Mouse (Mus musculus) limb, embryonic 14.5 days (tissue): ENCODE data around the gene Shb. TPM values are rescaled to one million over a fixed set of nuclear protein-coding genes. Genes with fewer than 3 reads are reported as not detected.
"Not testable (repeated sequence)": the region's sequence is repeated elsewhere in the genome, so short reads cannot be mapped to it uniquely, and the experiment has no call there.

ENCODE experiments used
- ATAC-seq: fragments of 200-750 bp; cut with Nextera tagmentation; 2 replicates; pipeline ENCODE4 v1.8.0; 2017; ENCODE audit warnings: low read depth, moderate number of reproducible peaks, moderate TSS enrichment; ENCODE audit not compliant: low FRiP score
- DNase-seq: peaks from one replicate; pipeline ENCODE4 v3.0.0-alpha.2; 2015; ENCODE audit warnings: low spot score
- H3K27ac ChIP-seq: fragments of 300-500 bp; sonication (generic); replicated peaks from 2 replicates; pipeline ENCODE4 v1.5.1; 2014; ENCODE audit warnings: low read depth, mild to moderate bottlenecking, low read length, moderate library complexity, mixed read lengths
- H3K27me3 ChIP-seq: fragments of 300-500 bp; sonication (generic); 2 replicates; pipeline ENCODE4 v1.6.1; 2014; ENCODE audit warnings: low read length, mixed read lengths; ENCODE audit not compliant: control insufficient read depth, insufficient read depth
- H3K36me3 ChIP-seq: fragments of 300-500 bp; sonication (generic); 2 replicates; pipeline ENCODE4 v1.6.1; 2014; ENCODE audit warnings: mild to moderate bottlenecking, low read length, moderate library complexity, mixed read lengths; ENCODE audit not compliant: control insufficient read depth, insufficient read depth
- H3K4me1 ChIP-seq: fragments of 300-500 bp; sonication (generic); 2 replicates; pipeline ENCODE4 v1.6.1; 2014; ENCODE audit warnings: antibody characterized with exemption, low read length, mixed read lengths; ENCODE audit not compliant: control insufficient read depth, insufficient read depth
- H3K4me2 ChIP-seq: fragments of 300-500 bp; sonication (generic); replicated peaks from 2 replicates; pipeline ENCODE4 v1.6.1; 2014; ENCODE audit warnings: low read depth, mild to moderate bottlenecking, low read length, moderate library complexity; ENCODE audit not compliant: severe bottlenecking
- H3K4me3 ChIP-seq: fragments of 300-500 bp; sonication (generic); replicated peaks from 2 replicates; pipeline ENCODE4 v1.5.1; 2014; ENCODE audit warnings: low read length
- H3K9ac ChIP-seq: fragments of 300-500 bp; sonication (generic); 2 replicates; pipeline ENCODE4 v1.6.1; 2014; ENCODE audit warnings: mild to moderate bottlenecking, low read depth, low read length, moderate library complexity; ENCODE audit not compliant: severe bottlenecking
- H3K9me3 ChIP-seq: fragments of 300-500 bp; sonication (generic); 2 replicates; pipeline ENCODE4 v1.6.1; 2016; ENCODE audit warnings: low read length; ENCODE audit not compliant: control insufficient read depth
- POLR2A ChIP-seq: fragments of 200-500 bp; IDR thresholded peaks from 2 replicates; pipeline ENCODE4 v1.8.0; 2012; ENCODE audit warnings: inconsistent platforms, mild to moderate bottlenecking, moderate library complexity, borderline replicate concordance; ENCODE audit not compliant: insufficient read depth, insufficient read length; ENCODE audit errors: extremely low read depth
- WGBS: fragments of 180-500 bp; shearing (Covaris S2); extraction: QIAGEN DNeasy Blood & Tissue Kit; methylation state at CpG from one replicate; pipeline ENCODE4 v1.1.7; 2014; 5-methylcytosine and 5-hydroxymethylcytosine counted together
- polyA plus RNA-seq, 2 experiments: library from polyadenylated mRNA; depleted of rRNA in 1 of 2; stranded (reverse) in 1 of 2; unstranded in 1 of 2; fragments of >200 nt; fragmentation: Nextera tagmentation in 1 of 2; extraction: Ambion mirVana in 1 of 2; gene quantifications; 2 replicates each; pipeline versions ENCODE4 v1.2.1 to v1.2.3; 2012 to 2014

The Shb gene
- polyA plus RNA-seq, 2 experiments = 10.6 to 19.0 TPM

DNA sequence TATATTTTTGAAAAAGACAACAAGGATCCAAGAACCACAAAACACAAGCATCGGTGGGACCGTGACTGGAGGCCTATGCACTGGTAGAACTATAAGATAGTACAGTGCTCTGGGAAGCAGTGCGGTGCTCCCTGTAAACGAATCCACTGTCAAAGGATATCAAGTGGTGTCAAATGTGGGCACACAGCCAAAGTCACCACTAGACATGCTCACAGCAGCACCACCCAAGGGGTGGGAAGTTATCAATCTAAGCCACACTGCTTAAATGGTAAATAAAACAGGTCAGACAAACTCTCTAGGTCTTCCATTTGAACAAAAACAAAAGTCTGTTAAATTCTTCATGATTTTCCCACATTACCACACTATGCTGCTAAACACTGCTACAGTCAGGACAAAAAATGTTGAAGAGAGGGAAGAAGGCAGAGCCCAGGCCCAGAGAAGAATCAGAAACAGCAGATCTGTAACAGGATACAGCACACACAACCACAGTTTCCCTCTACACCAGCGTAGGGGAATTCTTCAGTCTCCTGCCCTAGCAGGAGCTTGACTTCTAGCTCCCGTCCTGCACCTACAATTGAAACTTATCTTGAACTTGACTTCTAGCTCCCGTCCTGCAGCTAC lies 129.3 kb downstream of the Shb start:
- no peak for TF ChIP-seq POLR2A
- H3K9me3 ChIP-seq = no peaks in the 10 kb centered on the region
- DNase-seq = no peak
- no peak for ATAC-seq
- peaks cover 13% of the 10 kb centered on the region for H3K4me1 ChIP-seq
- H3K27ac ChIP-seq = no peak overlapping the region
- H3K36me3 ChIP-seq = peaks cover 58% of the 10 kb centered on the region
- no peak overlapping the region for H3K4me2 ChIP-seq
- H3K4me3 ChIP-seq = no peak overlapping the region
- no peaks in the 10 kb centered on the region for H3K27me3 ChIP-seq
- 82% methylated on average over 7 of the region's 7 CpGs for WGBS
- H3K9ac ChIP-seq = no peak overlapping the region

DNA sequence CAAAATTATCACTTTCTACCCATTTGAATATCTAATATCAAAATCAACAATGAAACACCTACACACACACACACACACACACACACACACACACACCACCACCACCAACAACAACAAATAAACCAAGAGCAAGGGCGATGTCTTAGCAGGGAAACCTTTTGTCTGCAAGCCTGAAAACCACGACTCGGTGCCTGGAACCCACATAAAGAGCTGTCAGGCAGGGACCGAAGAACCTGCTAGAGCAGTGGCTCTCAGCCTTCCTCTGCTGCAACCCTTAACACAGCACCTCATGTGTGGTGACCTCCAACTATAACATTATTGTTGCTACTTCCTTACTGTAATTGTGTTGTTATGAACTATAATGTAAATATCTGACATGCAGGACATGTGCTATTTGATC lies 130.0 kb downstream of the Shb start:
- Histone ChIP-seq H3K27ac (no peak overlapping the region), H3K36me3 (peaks cover 64% of the 10 kb centered on the region), H3K9me3 (no peaks in the 10 kb centered on the region), H3K4me3 (no peak overlapping the region), H3K4me1 (peaks cover 8% of the 10 kb centered on the region), H3K4me2 (no peak overlapping the region), H3K27me3 (no peaks in the 10 kb centered on the region), H3K9ac (no peak overlapping the region)
- 99% methylated on average over 4 of the region's 4 CpGs for WGBS
- no peak for DNase-seq
- no peak for TF ChIP-seq POLR2A
- no peak for ATAC-seq

DNA sequence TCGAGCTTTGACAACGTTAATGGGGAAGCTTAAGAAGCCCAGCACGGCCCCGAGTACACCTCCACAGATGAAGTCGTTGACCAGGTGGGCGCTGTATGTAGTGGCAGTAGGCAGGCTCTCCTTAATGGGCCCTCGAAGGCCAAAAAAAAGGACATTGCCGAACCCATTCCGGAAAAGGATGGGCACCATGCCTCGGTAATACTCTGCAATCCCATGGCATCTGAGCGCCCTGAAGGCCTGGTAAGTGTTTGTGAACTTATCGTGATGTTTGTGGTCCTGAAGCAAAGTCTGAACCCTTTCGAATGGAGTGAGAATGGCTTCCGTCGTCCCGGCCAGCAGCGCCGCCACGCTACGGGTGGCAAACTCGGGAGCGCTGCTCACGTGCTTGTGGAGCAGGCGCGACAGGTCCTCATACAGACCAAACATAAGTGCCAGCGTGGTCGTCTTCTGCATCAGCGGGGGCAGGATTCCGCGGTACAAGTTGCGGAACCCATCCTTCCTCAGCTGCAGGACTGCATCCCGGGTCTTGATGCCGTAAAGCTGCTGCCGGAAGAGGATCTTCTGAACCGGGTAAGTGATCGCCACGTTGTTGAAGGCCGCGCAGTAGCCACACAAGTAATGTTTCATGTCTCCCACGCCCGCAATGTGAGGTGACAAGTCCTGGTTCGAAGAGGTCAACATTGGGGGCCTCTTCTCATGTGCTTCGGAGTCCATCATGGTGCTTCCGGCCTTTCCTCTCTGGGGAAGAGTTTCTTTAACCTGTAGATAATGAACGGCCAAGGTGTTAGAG lies 132.7 kb downstream of the Shb start:
- Histone ChIP-seq H3K4me1 (no peaks in the 10 kb centered on the region), H3K9ac (no peak overlapping the region), H3K27me3 (no peaks in the 10 kb centered on the region), H3K36me3 (peaks cover 67% of the 10 kb centered on the region), H3K4me3 (no peak overlapping the region), H3K4me2 (no peak overlapping the region), H3K27ac (no peak overlapping the region), H3K9me3 (no peaks in the 10 kb centered on the region)
- ATAC-seq = no peak
- TF ChIP-seq POLR2A = no peak
- DNase-seq = no peak
- WGBS = 95% methylated on average over 45 of the region's 45 CpGs

DNA sequence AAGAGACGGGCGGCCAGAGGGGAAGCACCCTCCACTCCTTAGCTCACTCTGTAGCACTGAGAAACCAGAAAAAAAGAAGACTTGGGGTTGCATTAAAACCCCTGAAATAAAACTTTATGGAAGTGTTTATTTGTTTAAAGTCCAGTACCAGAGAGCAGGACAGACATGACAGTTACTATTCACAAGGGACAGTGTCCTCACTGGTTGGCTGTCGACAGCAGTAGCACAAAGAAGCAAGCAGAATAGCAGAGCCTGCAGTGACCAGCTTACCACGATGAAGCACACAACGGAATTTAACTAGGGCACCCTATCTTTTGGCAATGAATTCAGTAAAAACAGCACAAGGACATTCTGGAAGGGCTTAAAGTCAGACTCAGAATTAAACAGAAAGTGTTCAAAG lies 134.0 kb downstream of the Shb start:
- 83% methylated on average over 5 of the region's 5 CpGs for WGBS
- not testable (repeated sequence) for DNase-seq, H3K4me2 ChIP-seq, H3K27ac ChIP-seq, ATAC-seq, H3K27me3 ChIP-seq, H3K9ac ChIP-seq, H3K9me3 ChIP-seq, H3K4me3 ChIP-seq, H3K4me1 ChIP-seq
- peaks cover 55% of the 10 kb centered on the region for H3K36me3 ChIP-seq

DNA sequence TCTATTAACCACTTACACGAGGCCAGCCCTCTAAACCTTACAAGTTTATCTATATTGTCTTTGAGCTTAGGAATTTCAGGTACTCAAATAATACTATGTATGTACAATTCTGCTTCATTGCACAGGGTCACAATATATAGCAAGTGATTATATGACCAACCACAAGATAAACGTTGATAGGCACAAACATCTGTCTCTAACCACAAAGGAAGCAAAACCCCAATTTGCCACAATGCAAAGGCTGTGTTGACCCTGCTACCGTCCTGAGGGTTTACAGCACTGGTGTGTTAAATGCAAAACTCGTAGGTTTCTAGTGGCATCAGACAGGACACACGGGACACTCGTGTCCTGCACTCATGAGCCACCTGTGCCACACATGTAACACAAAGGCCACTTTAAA lies 136.1 kb downstream of the Shb start:
- peaks cover 37% of the 10 kb centered on the region for H3K36me3 ChIP-seq
- not testable (repeated sequence) for H3K4me1 ChIP-seq, H3K4me2 ChIP-seq, H3K9me3 ChIP-seq, H3K27ac ChIP-seq, H3K4me3 ChIP-seq, H3K9ac ChIP-seq, H3K27me3 ChIP-seq, DNase-seq, ATAC-seq
- 74% methylated on average over 5 of the region's 6 CpGs for WGBS
